Mouse (Mus musculus) liver, postnatal 0 days (tissue): ENCODE data around the gene Hgd.

Experiments
- CTCF ChIP-seq: sonication (generic); IDR thresholded peaks from 2 replicates; pipeline ENCODE4 v1.5.1; 2016; ENCODE audit warnings: antibody characterized with exemption, low read depth
- EP300 ChIP-seq: IDR thresholded peaks from 2 replicates; pipeline ENCODE4 v1.6.1; 2016; ENCODE audit warnings: antibody characterized with exemption, low read depth, mild to moderate bottlenecking

DNA sequence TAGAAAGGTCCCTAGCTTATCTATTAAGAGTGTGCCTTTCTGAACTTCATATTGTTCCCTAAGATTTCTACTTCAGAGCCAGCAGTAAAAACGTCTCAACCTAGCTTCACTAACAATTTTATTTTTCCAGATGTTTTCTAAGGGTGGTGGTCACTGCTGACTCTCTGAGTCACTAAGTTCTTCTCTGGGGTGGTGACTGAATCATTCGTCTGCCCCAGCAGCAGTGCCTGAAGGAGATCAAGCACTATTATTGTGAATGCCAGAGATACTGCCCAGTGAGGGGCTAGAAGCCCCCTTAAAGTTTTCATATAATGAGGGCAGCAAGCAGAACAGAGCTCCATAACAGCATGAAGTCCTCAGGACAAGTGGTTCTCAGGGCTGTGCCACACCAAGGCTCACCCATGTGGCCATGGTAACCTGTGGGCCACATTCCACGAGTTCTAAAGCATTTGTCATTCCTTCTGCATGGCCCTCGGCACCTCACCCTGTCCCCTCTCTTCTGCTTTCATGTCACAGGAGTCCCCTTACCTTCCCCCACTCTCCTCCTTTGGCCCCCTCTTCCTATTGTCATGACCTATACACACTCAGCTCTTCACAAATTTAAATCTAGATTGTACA lies 90.8 kb downstream of the Hgd start:
- TF ChIP-seq EP300 (no peak), CTCF (no peak)
